Mouse (Mus musculus): ENCODE results near the gene Ciao2a. TPM values are rescaled to one million over a fixed set of nuclear protein-coding genes. Genes with fewer than 3 reads are reported as not detected.
A peak's percentile ranks its signal among the peaks of the same experiment; 100 is the strongest.

The Ciao2a gene
- 26.0 and 27.1 TPM in 2 replicates for polyA plus RNA-seq (2012; rRNA removed)

DNA sequence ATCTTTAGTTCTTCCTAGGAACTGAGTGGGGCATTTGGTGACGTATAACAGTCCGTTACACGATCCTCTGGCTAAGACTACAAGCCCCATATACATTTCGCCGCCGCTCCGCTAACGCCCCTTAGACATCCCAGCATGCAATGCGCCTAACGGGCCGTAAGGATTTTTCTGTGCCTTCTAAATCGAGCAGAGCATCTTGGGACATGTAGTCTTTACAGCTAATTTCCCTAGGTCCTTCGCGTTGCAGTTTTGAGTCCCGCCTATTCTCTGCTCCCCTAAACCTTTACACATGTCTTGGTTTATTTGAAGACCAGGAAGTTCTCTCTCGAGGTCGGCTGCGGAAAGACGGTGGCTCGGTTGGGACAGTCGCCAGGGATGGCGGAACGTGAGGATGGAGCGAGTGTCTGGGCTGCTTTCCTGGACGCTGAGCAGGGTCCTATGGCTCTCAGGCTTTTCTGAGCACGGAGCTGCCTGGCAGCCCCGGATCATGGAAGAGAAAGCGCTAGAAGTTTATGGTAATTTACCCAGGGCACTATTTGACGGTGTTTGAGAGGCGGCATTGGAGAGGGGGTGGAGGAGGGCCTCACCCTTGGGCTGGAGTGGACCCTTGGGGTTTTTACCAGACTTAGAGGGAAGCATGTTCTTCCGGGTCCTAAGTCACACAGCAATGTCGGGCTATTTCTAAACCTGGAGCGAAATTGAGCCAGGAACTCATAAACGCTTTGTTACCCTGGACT, at the start of gene Ciao2a, which contains the start of gene Snx1:
Gene Ciao2a, plus strand, starts transcription at position 156 of the 737 bp plus-strand sequence.
Gene Snx1, minus strand, starts transcription at position 132 of the 737 bp plus-strand sequence.
- under 1% methylated on average over 34 of the region's 34 CpGs for WGBS
- DNase-seq (ENCODE audit: low read depth, low spot score), result peak; percentile 100

DNA sequence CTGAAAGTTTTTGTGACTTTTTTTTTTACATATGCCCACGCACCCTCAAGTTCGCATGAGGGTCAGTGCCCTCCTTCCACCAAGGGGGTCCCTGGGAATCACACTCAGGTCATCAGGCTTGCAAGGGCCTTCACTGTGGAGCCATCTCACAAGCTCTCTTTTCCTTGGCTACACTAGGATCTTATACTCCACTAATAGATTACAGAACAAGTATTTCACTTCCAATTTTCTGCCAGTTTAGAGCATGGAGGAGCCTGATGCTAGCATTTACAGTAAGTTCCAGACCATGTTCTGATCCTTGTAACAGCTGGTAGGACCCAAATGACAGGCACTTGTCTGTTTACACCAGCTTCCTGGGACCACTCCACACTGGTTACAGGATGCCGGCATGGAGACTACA, 48.3 kb upstream of the Ciao2a start:
- WGBS, result 67% methylated on average over 3 of the region's 3 CpGs
- DNase-seq (ENCODE audit: low read depth, low spot score), result no peak

DNA sequence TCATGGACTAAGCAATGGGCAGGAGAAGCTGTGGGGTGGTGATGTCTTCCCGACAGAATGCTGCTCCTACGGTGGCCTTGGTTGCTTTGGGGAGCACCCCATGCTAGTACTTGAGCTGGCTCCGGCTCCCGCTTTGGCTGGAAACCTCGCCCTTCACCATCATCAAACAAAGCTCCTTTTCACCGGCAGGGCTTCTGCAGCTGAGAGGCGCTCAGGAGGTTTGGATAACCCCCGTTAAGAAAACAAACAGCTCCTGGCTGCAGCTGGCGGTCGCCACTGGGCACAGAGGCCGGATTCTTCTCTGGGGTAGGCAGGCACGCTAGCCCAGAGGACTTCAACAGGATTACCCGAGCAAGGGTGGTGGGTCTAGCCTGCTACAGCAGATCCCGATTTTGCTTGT, 47.9 kb upstream of the Ciao2a start:
- WGBS, result 7% methylated on average over 14 of the region's 14 CpGs
- DNase-seq (ENCODE audit: low read depth, low spot score), result no peak

DNA sequence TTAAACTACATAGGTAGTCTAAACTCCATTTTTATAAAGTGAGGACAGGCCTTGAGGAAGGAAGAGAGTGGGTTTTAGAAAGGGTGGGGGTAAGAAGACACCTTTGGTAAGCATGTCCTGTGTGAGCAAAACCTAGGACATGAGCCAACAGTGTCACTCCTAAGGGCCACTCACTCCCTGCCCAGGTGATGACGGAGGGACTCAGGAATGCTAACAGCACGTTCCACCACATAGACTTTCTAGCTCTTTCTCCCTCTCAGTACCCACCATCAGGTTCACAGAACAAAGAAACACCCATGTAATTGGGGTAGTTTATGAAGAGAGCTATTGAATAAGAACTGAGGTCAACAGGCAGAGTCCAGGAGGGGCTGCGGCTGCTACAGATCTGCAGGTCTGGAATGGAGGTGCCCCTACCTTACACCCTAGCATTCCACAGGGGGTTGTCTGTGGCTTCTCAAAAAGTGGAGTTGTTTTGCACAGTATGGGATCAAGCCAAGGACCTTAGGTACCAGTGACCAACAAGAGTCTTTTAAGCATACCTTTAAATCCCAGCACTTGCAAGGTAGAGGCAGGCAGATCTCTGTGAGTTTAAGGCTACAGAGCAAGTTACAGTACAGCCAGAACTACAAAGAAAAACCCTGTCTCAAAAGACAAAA, 45.5 kb upstream of the Ciao2a start:
- 49% methylated on average over 3 of the region's 3 CpGs for WGBS
- DNase-seq (ENCODE audit: low read depth, low spot score), result no peak

DNA sequence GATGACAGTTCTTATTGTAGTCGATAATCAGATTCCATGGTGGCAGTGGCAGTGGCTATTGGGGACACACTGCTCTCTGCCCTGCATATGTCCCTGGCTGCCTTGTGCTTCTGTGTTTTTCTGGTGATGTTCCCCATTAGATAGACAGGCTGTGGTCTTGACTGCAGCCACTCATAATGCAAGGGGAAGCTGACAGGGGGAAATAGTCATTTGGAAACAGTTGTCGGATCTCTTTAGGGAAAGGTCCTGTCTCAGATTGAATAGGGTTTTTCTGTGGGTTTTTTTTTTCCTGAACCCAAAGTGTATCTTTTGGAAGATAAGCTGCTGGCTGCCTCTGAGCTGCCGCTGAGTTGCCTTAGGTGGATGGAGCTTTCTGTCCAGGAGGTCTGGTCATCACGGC, 44.4 kb upstream of the Ciao2a start:
- WGBS, result 81% methylated on average over 4 of the region's 4 CpGs
- DNase-seq (ENCODE audit: low read depth, low spot score), result no peak

DNA sequence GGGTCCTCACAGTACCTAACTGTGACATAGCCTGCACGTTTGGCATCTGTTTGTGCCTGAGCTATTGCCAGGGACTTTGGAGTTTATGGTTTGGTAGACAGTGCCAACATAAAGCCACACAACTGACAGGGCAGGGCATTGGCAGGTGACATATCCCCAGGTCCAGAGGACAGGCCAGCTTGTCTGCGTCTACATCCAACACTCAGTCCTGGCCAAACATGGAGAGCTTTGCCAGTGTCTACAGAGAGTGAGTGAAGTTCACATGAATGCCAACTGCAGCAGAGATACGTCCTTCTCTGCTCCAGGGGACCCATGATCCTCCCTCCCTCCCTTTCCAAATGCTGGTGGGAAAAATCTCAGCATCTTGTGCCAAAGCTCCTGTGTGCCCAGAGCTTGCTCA, 42.2 kb upstream of the Ciao2a start:
- 32% methylated on average over 3 of the region's 3 CpGs for WGBS
- no peak for DNase-seq (ENCODE audit: low read depth, low spot score)

DNA sequence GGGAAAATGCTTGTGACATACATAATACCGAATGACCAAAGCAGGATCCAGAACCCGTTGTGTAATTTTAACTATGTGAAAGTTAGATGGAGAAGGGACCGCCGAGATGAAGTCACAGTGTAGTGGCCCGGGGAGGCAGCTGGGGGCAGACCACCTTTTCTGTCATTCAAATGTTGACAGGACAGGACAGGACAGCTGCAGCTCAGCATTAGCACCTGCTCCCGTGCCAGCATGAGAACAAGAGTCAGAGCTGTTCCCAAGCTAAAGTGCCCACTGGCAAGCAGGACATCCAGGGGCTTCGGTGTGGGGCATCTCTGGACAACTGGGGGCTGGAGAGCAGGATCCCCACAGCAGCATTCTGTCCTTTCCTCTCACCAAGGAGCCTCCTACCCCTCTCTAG, 39.3 kb upstream of the Ciao2a start:
- 97% methylated on average over 7 of the region's 7 CpGs for WGBS
- DNase-seq (ENCODE audit: low read depth, low spot score), result no peak

DNA sequence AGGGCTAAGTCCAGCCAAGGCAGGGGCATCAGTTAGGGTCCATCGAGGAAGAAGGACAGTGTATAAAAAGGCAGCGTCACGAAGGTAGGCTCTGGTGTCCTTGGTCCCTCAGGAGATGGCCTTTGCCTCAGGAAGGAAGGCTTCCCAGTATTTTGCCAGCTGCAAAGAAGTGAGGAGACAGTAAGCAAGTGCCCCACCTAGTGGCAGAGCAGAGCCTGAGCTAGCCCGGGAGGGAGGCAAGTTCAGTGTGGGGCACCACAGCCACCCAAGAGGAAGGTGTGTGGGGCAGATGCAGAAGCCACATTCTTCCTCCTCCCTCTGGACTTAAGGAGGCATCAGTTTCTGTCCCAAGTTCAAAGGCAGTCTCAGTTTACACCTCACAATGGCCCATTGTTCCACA, 38.0 kb upstream of the Ciao2a start:
- DNase-seq (ENCODE audit: low read depth, low spot score), result no peak
- WGBS, result 20% methylated on average over 4 of the region's 4 CpGs

DNA sequence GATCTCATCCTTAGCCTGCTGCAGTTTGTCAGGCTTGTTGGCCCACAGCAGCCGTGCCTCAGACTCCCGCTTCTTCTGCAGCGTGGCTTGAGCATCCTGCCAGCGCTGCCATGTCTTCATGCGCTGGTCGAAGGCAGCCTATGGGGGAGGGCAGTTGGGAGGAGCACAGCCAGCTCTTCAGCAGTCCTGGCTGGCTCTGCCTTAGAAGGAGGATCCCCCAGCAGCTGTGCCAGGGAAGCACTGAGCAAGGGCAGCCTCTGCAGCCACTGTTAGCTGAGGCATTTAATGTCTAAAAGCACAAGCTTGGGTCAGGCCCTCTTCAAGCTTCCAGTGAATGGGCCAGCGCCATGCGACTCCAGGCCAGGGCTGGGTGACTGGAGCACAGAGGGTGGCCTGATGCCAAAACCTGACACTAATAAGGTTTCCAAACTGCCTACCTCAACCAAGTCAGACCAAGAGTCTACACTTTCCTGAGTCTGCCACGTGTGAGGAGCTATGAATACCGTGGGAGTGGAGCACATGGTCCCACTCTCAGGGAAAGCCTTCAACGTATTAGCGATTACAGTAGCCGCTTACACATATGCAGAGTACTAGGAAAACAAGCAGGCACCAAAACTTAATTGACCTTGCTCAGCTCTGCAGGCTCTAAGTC, 35.7 kb upstream of the Ciao2a start:
- whole genome bisulfite sequencing, result 62% methylated on average over 13 of the region's 13 CpGs
- DNase-seq (ENCODE audit: low read depth, low spot score), result no peak

DNA sequence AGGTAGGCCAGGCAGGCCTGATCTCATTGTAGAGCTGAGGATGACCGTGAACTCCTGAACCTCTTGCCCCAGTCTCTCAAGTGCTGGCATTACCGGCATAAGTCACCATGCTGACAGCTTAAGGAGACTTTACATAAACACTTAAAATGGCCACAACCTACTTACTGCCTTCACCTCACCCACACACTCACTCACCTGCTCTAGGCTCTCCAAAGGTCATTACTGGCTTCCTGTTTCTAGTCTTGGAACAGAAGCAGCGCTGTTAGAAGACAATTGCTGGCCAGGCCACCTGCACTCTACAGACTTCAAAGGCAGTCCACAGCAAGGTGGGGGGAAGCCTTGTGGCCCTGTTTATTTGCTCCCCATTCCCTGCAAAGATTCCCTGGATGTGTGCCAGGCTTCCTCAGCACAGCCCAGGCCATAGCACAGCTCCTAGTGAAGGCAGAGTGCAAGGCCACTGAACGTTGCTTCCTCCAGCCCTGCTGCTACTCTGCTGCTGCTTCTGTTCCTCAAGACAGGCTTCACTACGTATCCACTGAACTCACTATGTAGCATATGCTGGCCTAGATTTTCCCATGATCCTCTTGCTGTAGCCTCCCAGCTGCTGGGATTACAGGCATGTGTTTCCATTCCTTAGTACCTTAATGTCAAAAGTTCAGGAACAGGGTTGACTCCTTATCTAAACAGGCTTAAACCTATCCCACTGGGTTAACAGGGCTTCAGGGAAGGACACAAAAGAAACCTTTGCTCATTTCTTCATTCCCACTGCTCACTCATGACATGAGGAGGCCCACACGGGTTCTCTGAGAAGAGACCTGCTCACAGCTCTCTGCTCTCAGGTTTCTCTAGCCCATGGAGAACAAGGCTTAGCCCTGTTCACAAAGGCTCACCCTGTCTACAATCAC, 34.8 kb upstream of the Ciao2a start:
- DNase-seq (ENCODE audit: low read depth, low spot score), result no peak
- WGBS, result 22% methylated on average over 6 of the region's 6 CpGs

DNA sequence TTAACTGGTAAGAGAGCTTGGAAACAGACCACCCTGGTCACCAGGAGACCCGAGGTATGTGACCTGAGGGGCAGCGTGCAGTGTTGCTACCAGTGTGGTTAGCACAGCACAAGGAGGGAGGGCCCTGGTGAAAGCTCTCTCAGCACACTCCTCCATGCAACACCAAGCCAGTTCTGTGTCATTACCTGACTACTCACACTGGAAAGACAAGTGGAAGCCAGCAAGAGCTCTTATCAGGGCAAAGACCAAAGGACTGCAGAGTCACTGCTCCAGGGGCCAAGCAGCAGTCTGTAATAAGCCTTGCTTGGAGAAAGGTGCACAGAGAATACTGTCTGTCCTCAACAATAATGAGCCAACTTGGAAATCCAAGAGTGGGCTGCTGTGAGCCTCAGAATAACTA, 33.7 kb upstream of the Ciao2a start:
- no peak for DNase-seq (ENCODE audit: low read depth, low spot score)
- 52% methylated on average over 2 of the region's 2 CpGs for WGBS

DNA sequence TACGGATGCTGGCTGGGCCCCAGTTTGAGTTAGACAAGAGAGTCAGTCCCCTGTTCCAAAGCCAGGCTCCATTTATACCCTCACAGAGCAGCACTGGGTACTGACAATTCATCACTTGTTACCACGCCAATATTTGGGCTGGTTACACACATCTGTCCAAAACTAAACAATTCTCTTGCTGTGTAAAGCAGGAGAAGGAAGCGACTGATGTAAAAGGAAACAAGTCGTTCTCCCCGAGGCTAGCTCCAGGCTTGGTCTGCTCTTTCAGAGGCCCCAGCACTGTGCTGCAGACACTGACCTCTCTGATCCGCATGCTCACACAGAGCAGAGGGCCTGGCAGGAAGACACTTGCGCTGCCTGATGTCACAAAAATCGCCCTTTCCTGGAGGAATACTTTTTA, 24.8 kb upstream of the Ciao2a start:
- DNase-seq (ENCODE audit: low read depth, low spot score), result no peak
- 70% methylated on average over 8 of the region's 8 CpGs for WGBS

DNA sequence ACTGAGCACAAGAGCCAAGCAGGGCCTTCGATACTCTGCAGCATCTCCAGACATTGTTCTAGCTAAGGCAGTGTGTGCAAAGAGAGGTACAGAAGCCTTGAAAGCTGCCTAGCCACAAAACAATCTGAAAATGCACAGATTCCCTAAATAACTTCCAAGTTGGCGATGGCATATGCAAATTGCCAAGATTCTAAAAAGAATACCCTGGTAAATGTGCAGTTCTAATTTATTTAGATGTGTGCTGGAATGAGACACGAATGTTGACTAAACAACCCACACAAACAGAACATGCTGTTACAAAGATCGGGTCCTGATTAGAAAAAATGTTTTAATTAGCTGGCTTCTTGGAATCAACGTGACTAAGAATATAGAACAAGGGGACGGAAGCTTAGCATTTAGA, 23.7 kb upstream of the Ciao2a start:
- DNase-seq (ENCODE audit: low read depth, low spot score), result no peak
- WGBS, result 92% methylated on average over 6 of the region's 6 CpGs

DNA sequence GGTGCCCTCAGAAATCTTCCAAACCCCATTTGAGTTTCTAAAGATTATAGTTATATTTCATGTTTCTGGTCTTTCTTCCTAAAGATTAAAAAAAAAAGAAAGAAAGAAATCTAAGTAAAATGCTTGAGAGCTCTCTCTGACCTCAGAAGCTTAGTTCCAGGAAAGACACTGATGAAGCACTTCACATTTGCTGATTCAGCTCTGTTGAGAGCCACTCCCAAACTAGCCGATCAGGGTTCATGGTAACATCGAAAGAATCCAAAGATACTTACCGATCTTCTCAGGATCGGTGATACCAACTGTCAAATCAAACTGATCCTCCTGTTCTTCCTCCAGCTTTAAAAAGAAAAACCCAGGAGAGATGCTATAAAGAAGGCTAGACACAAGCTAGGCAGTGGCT, 21.8 kb upstream of the Ciao2a start:
- 82% methylated on average over 4 of the region's 4 CpGs for WGBS
- no peak for DNase-seq (ENCODE audit: low read depth, low spot score)

DNA sequence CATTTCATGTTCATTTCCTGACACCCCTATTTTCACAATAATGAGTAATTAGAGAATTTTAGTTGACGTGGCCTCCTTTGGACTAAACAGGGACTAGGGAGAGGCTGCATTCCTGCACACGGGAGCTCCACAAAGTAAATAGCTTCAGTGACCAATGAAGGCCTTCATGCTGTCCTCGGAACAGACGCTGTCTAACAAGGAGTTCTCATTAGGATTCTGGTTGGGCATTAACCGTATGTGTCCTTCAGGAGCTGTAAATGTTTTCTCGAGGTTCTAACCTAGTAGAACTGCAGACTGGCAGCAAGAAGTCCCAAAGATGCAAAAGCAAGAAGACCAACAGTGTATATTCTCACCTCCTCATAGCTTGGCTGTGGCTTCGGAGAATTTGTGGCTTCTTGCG, 21.2 kb upstream of the Ciao2a start:
- no peak for DNase-seq (ENCODE audit: low read depth, low spot score)
- WGBS, result 75% methylated on average over 8 of the region's 8 CpGs

DNA sequence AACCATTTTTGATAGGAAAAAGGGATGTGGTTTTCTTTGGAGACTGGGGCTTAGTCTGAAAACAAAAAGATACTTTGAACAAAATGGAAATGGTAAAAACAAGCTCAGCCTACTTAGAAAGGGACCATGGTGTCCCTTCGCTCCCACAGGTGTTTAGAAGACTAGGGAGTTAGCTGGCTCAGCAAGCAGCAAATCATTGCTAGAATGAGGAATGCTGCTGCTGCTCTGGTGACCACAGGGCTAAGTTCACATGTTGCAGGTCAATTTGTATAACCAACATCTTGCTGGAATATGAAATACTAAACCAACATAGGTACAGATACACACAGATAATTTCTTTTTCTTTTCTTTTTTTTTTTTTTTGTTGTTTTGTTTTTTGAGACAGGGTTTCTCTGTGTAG, 16.8 kb upstream of the Ciao2a start:
- no peak for DNase-seq (ENCODE audit: low read depth, low spot score)
- WGBS, result 97% methylated on average over 1 of the region's 1 CpGs

DNA sequence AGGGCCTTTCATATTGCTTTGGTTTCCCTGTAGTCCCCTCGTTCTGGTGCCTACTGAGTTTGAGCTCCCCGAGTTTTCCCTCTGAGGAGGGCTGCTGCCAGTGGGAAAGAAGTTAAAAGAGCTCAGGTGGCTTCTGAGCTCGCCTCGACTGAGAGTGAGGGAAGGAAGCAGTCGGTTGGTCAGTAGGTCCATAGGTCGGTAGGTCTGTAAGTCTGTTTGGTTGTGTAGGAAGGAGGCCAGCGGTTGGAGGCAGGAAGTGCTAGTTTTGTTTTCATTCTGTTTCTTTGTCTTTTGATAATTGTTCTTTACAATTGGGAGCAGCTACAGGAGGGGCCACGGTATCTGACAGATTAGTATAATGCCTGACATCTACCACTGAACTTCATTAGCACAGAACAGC, 16.3 kb upstream of the Ciao2a start:
- DNase-seq (ENCODE audit: low read depth, low spot score), result no peak
- 31% methylated on average over 8 of the region's 8 CpGs for WGBS

DNA sequence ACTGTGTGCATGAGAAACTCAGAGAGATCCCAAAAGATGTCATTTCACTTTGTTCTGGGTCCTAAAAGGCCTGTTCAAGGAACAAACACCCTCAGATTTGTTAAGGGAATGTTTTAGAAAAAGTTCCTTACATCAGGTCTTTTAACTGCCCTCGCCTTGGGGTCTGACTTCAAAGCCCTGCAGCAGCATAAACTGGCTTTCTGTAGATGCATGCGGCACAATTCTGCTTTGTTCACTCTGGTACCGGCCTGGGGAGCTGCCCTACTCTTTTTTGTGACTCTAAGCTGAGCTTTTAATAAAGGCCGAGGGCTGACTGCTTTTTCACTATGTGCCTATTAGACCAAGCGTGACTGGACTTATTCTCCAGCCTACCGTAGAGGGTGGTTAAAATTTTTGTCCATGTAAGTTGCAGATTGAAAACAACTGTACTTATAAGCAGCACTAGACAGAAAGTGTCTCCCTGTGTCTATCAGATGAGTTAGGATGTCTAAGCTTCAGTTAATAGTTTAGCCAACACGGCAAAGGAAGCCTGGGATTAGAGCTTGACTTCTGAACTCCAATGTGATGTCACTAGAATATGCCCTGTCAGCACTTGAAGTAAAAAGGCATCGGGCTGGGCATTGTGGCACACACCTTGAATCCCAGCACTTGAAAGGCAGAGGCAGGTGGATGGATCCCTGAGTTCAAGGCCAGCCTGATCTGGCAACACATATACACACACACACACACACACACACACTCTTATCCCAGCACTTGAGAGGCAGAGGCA, 15.6 kb upstream of the Ciao2a start:
- no peak for DNase-seq (ENCODE audit: low read depth, low spot score)
- 71% methylated on average over 8 of the region's 8 CpGs for WGBS

DNA sequence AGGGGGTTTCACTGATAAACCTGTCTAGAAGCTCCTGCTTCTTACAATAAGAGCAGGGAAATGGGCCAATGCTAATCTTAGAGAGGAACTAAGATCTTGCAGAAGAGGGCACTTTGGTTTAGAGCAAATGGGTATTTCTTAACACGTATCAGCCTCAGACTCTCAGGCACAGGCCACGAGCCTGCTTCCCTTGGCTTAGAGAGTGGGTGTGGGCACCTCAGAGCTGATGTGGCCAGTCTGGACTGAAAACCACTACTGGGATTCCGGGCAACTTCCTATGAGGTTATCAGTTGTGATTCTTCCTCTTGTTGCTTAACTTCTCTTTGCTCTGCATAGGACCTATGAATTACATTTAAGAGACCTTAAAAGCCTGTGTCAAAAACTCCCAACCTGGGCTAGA, 12.1 kb upstream of the Ciao2a start:
- 86% methylated on average over 3 of the region's 3 CpGs for WGBS
- DNase-seq (ENCODE audit: low read depth, low spot score), result no peak

Measured in large intestine, adult 2 months (tissue).